Mouse (Mus musculus) forebrain, embryonic 13.5 days (tissue): ENCODE results near the gene Ccdc27. TPM values are rescaled to one million over a fixed set of nuclear protein-coding genes. Genes with fewer than 3 reads are reported as not detected.

Experiments
- ATAC-seq: fragments of 200-750 bp; cut with Nextera tagmentation; 2 replicates; pipeline ENCODE4 v1.8.0; 2017
- H3K27ac ChIP-seq: fragments of 300-500 bp; sonication (generic); 2 replicates; pipeline ENCODE4 v1.5.1; 2015; ENCODE audit warnings: inconsistent platforms, mild to moderate bottlenecking, moderate library complexity
- H3K27me3 ChIP-seq: fragments of 300-500 bp; sonication (generic); 2 replicates; pipeline ENCODE4 v1.6.1; 2015; ENCODE audit warnings: mild to moderate bottlenecking, inconsistent platforms
- H3K36me3 ChIP-seq: fragments of 300-500 bp; sonication (generic); 2 replicates; pipeline ENCODE4 v1.6.1; 2015; ENCODE audit warnings: mild to moderate bottlenecking, inconsistent platforms; ENCODE audit not compliant: poor library complexity, severe bottlenecking
- H3K4me1 ChIP-seq: fragments of 300-500 bp; sonication (generic); 2 replicates; pipeline ENCODE4 v1.6.1; 2015; ENCODE audit warnings: inconsistent platforms
- H3K4me2 ChIP-seq: fragments of 300-500 bp; sonication (generic); 2 replicates; pipeline ENCODE4 v1.6.1; 2015; ENCODE audit warnings: inconsistent platforms, mild to moderate bottlenecking, moderate library complexity
- H3K4me3 ChIP-seq: fragments of 300-500 bp; sonication (generic); 2 replicates; pipeline ENCODE4 v1.5.1; 2015; ENCODE audit warnings: mild to moderate bottlenecking, inconsistent platforms
- H3K9ac ChIP-seq: fragments of 300-500 bp; sonication (generic); 2 replicates; pipeline ENCODE4 v1.6.1; 2015; ENCODE audit warnings: mild to moderate bottlenecking, inconsistent platforms
- H3K9me3 ChIP-seq: fragments of 300-500 bp; sonication (generic); replicated peaks from 2 replicates; pipeline ENCODE4 v1.6.1; 2016; ENCODE audit warnings: inconsistent platforms
- WGBS: fragments of 180-500 bp; shearing (Covaris S2); methylation state at CpG from one replicate; pipeline ENCODE4 v1.1.7; 2015; 5-methylcytosine and 5-hydroxymethylcytosine counted together
- polyA plus RNA-seq: library from polyadenylated mRNA; unstranded; fragments of >200 nt; fragmentation: Nextera tagmentation; extraction: Ambion mirVana; gene quantifications from 2 replicates; pipeline ENCODE4 v1.2.1, GENCODE M21; 2015

The Ccdc27 gene
- polyA plus RNA-seq, 1 experiment from 2014 or later, result not detected

DNA sequence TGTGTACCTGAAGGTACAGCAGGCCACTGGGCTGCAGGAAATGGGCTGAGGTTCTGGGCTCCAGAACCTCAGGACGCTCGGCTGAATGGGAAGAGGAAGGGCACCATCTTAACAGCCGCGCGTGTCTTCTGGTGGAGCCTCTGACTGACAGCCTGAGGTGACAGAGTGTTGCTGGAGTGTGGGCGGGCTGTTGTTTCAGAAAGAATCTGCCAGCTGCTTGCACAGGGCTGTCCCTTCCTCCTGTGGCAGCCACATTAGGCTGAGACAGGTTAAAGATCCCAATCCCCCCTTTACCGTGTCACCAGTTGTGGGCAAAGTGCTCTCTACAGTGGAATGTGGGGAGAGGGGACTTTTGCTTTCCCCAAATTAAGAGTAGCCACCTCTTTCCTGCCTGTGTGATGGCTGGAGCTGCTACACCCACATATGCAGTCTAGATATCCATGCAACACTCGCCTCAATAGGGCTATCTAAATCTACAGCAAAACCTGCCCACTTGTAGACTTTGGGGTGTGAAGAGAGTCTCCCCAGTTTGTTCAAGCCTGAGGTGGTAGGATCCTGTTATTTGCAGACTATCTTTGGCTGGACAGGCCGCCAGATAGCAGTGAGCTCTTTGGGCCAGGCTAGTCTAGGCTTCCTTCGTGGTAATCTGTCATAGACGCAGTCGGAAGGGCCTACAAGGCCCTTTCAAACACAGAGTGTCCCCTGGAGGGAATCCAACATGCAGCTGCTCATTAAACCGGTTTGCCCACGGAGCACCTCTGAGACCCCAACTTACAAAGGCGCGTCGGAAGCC lies 17.6 kb downstream of the Ccdc27 start:
- peaks cover 34% of the 10 kb centered on the region for H3K27me3 ChIP-seq
- H3K27ac ChIP-seq, result no peak overlapping the region
- no peak overlapping the region for H3K4me3 ChIP-seq
- no peak for ATAC-seq
- no peaks in the 10 kb centered on the region for H3K9me3 ChIP-seq
- peaks cover 27% of the 10 kb centered on the region for H3K36me3 ChIP-seq
- WGBS, result 36% methylated on average over 17 of the region's 17 CpGs
- H3K4me1 ChIP-seq, result peaks cover 11% of the 10 kb centered on the region
- no peak overlapping the region for H3K4me2 ChIP-seq
- 0 out of 2 replicates have a peak overlapping the region, but pooled peaks have one; percentile 38 for H3K9ac ChIP-seq

DNA sequence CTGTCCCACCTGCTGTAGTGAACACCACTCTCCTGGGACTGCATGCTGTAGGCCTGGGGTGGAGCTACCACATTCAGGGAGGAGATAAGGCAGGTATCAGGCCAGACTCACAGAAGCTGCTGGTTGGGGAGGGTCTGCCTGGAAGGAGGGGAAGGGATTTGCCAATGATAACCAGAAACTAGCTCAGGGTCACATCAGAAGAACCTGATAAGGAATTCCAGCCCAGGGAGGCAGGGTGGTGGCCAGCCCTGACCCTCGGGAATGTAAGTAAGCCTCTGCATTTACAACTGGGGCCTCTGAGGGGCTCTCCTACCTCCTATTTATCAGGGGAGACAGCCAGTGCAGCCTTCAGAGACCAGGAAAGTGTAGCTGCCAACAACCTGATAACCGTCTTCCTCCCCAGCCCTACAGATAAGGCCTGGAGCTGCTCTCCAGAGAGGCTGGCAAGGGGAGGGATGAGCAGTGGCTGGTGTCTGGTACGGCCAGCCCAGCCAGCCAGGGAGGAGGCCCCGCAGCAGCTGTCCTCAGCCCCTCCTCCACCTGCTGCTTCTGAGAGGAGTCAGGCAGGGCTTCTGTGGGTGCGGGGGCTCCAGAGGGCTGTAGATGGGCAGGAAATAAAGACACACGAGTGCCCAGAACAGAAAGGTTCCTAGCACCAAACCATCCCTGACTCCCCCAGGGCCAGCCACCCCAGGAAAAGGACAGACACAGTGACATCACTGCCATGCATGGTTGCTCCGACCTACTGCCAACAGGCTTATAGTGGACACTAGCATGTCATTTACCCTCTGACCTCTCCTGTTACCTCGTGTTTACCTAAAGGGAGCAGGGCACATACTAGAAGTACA lies 18.5 kb downstream of the Ccdc27 start:
- Histone ChIP-seq H3K4me3 (no peak overlapping the region), H3K9ac (peak overlapping the region; percentile 18; the same call in 1 of the 2 replicates), H3K4me1 (peaks cover 11% of the 10 kb centered on the region), H3K27me3 (peaks cover 34% of the 10 kb centered on the region), H3K27ac (no peak overlapping the region), H3K9me3 (no peaks in the 10 kb centered on the region), H3K4me2 (no peak overlapping the region), H3K36me3 (peaks cover 36% of the 10 kb centered on the region)
- no peak for ATAC-seq
- WGBS, result 28% methylated on average over 8 of the region's 8 CpGs

DNA sequence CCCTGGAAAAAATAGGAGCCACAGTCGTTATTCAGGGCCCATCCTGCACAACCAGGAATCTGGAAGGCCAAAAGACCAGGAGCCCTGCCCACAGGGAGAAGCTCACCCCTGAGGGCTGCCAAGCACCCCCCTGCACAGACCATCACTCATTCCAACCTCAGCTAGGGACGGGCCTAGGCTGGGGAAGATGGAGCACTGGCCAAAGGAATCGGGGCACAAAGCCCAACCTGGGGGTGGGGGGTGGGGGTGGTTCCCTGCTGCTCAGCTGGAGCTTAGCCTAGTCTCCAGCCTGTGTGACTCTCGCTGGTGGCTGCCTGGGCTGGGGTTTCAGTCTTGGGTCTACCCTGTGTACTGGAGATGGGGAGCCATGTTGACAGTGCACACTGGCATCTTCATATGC lies 19.6 kb downstream of the Ccdc27 start:
- WGBS, result 46% methylated on average over 4 of the region's 4 CpGs
- H3K4me1 ChIP-seq, result peaks cover 11% of the 10 kb centered on the region
- peaks cover 34% of the 10 kb centered on the region for H3K27me3 ChIP-seq
- no peak overlapping the region for H3K4me3 ChIP-seq
- no peak overlapping the region for H3K4me2 ChIP-seq
- H3K36me3 ChIP-seq, result peaks cover 48% of the 10 kb centered on the region
- no peak overlapping the region for H3K27ac ChIP-seq
- no peak overlapping the region for H3K9ac ChIP-seq
- no peak for ATAC-seq
- no peaks in the 10 kb centered on the region for H3K9me3 ChIP-seq

DNA sequence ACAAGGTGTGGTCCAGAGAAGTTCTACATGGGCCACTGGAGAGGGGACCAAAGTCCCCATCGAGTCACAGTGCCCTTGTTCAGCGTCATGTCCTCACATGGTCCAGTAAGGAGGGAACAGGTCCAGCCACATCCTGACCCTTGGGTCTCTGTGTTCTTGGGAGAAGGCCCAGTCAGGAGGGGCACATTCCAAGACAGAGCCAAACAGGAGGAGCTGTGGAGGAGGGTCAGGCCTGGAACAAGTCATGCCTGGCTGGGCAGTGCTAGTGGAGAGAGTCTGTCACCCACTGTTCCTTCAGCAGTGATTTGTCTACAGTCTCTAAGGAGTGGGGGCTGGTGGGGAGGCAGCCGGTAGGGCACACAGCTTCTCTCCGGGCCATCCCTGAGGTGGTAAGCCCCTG lies 20.1 kb downstream of the Ccdc27 start:
- peaks cover 11% of the 10 kb centered on the region for H3K4me1 ChIP-seq
- no peak overlapping the region for H3K4me3 ChIP-seq
- H3K9me3 ChIP-seq, result no peaks in the 10 kb centered on the region
- peaks cover 34% of the 10 kb centered on the region for H3K27me3 ChIP-seq
- H3K36me3 ChIP-seq, result peaks cover 51% of the 10 kb centered on the region
- no peak for ATAC-seq
- no peak overlapping the region for H3K9ac ChIP-seq
- H3K27ac ChIP-seq, result no peak overlapping the region
- H3K4me2 ChIP-seq, result no peak overlapping the region
- WGBS, result 78% methylated on average over 4 of the region's 4 CpGs

DNA sequence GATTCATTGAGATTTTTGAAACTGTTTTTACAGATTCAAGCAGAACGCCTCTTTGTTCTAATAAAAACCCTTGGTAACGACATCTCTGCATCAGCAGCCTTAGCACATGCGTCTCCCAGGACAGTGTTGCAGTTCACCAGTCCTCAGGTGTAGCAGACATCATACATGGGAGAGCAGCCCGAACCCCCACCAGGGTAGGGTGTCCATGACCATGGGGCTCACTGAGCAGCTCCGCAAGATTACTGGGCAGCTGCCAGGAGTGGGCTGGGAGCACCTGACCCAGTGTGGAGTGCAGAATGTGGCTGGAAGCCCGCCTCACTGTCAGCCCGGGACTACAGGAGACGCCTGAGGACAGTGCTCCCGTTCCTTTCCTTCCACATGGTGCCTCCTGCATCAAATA lies 21.0 kb downstream of the Ccdc27 start:
- no peak for ATAC-seq
- Histone ChIP-seq H3K4me1 (peaks cover 11% of the 10 kb centered on the region), H3K27ac (no peak overlapping the region), H3K9ac (no peak overlapping the region), H3K36me3 (peaks cover 61% of the 10 kb centered on the region), H3K9me3 (no peaks in the 10 kb centered on the region), H3K27me3 (peaks cover 25% of the 10 kb centered on the region), H3K4me2 (no peak overlapping the region), H3K4me3 (no peak overlapping the region)
- WGBS, result 89% methylated on average over 9 of the region's 9 CpGs

DNA sequence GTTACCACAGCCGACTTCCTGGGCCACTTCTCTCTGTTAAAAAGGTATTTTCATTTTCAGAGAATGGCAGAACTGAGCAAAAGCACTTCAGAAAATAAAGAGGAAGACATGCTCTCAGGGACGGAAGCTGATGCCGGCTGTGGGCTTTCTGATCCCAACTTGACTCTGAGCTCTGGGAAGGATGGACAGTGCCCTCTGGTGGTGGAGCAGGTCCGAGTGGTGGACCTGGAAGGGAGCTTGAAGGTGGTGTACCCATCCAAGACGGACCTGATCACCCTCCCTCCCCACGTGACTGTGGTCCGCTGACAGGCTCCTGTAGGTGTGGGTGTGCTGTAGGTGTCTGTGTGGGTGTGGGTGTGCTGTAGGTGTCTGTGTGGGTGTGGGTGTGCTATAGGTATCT lies 22.9 kb downstream of the Ccdc27 start:
- no peak for ATAC-seq
- Histone ChIP-seq H3K4me1 (no peaks in the 10 kb centered on the region; the same call in 1 of the 2 replicates), H3K9me3 (no peaks in the 10 kb centered on the region), H3K27me3 (peaks cover 6% of the 10 kb centered on the region; the same call in 1 of the 2 replicates), H3K27ac (no peak overlapping the region), H3K4me2 (no peak overlapping the region), H3K4me3 (no peak overlapping the region), H3K9ac (no peak overlapping the region), H3K36me3 (peaks cover 80% of the 10 kb centered on the region)
- WGBS, result 72% methylated on average over 7 of the region's 7 CpGs

DNA sequence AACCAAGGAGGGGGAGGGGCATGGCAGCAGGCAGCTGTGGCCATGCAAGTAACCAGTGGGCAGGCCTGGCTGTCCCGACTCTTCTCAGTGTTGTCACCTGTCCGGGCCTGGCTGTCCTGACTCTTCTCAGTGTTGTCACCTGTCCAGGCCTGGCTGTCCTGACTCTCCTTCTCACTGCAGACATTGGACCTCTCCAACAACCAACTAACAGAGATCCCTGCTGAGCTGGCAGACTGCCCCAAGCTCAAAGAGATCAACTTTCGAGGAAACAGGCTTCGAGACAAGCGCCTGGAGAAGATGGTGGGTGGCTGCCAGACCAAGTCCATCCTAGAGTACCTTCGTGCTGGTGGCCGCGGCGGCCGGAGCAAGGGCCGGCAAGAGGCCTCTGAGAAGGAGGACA lies 27.0 kb downstream of the Ccdc27 start:
- Histone ChIP-seq H3K4me3 (no peak overlapping the region), H3K27me3 (no peaks in the 10 kb centered on the region), H3K9me3 (no peaks in the 10 kb centered on the region), H3K4me2 (no peak overlapping the region), H3K4me1 (peaks cover 26% of the 10 kb centered on the region), H3K36me3 (peaks cover 71% of the 10 kb centered on the region), H3K9ac (no peak overlapping the region), H3K27ac (no peak overlapping the region)
- 93% methylated on average over 6 of the region's 11 CpGs for WGBS
- no peak for ATAC-seq

DNA sequence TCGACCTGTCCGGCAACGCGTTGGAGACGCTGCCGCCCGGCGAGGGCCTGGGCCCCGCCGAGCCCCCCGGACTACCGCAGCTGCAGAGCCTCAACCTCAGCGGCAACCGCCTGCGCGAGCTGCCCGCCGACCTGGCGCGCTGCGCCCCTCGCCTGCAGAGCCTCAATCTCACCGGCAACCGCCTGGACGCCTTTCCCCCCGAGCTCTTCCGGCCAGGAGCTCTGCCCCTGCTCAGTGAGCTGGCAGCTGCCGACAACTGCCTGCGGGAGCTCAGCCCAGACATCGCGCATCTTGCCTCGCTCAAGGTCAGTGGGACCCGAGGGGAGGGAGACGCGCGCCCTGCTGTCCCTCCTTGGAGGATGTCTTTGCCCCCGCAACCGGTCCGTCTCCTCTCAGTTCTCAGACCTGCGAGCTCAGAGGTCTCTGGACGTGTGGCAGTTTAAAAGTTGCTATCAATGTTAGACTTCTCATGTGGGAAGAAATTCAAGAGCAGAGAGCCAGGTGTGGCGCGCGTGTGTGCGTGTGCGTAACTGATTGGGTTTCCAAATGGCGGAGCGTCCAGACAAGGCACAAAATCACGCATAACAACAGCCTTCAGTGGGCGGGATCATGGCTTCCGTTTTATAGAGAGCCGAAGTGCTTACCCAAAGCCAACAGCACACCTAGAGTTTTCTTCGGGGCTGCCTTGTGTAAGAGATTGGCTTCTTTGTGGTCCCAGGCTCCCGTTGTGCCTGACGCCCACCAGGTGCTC lies 30.2 kb downstream of the Ccdc27 start:
- Histone ChIP-seq H3K4me1 (peaks cover 26% of the 10 kb centered on the region), H3K4me3 (peak overlapping the region; percentile 100), H3K9ac (peak overlapping the region; percentile 97), H3K9me3 (no peaks in the 10 kb centered on the region), H3K36me3 (peaks cover 42% of the 10 kb centered on the region), H3K27me3 (no peaks in the 10 kb centered on the region), H3K4me2 (peak overlapping the region; percentile 100), H3K27ac (peak overlapping the region; percentile 57)
- ATAC-seq, result no peak
- WGBS, result 3% methylated on average over 55 of the region's 55 CpGs

DNA sequence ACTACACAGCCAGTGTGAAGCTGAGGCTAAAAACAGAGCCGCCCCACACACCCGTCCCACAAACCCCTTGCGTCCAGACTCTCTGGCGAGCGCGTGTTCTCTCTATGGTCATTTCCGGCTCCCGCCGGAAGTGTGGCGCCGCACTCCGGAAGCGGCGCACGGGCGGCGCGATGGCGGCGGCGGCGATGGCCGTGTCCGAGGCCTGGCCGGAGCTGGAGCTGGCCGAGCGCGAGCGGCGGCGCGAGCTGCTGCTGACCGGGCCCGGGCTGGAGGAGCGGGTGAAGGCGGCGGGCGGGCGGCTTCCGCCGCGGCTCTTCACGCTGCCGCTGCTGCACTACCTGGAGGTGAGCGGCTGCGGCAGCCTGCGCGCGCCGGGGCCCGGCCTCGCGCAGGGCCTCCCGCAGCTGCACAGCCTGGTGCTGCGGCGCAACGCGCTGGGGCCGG lies 30.8 kb downstream of the Ccdc27 start, which contains the start of gene Lrrc47:
Gene Lrrc47 (plus strand): TSS at position 86 of the 444 bp plus-strand sequence.
- Histone ChIP-seq H3K4me1 (peaks cover 26% of the 10 kb centered on the region), H3K4me3 (peak within 1 kb of the TSS; percentile 100), H3K36me3 (peaks cover 42% of the 10 kb centered on the region), H3K27me3 (no peaks in the 10 kb centered on the region), H3K4me2 (peak within 1 kb of the TSS; percentile 100), H3K27ac (peak within 1 kb of the TSS; percentile 57), H3K9me3 (no peaks in the 10 kb centered on the region), H3K9ac (peak within 1 kb of the TSS; percentile 97)
- under 1% methylated on average over 53 of the region's 59 CpGs for WGBS
- ATAC-seq, result peak; percentile 95

DNA sequence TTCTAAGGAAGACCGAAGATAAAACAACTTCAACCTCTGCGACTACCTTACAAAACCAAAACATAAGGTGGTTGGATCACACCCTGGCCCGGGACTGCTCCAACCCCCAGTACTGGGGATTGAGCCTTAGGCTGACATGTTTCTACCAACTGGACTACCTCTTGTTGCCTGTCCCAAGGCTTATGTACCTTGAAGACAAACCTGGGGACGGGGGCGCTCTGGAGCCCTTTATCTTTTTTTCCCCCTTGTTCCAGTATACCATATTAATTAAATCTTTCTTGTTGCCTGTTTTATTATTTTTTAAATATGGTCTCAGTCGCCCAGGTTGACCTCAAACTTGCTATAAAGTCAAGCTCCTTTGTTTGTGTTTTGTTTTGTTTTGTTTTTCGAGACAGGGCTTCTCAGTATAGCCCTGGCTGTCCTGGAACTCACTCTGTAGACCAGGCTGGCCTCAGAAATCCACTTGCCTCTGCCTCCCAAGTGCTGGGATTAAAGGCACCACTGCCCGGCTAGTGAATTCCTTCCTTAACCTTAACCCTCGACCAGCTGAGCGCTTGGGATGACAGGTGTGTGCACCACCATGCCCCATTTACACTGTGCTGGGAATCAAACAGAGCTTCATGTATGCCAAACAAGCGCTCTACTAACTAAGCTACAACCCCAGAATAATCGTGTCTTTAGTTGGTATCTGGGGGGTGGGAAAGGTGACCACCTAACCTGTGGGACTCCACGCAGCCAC lies 31.4 kb downstream of the Ccdc27 start:
- Histone ChIP-seq H3K4me1 (peaks cover 26% of the 10 kb centered on the region), H3K9ac (peak overlapping the region; percentile 97), H3K4me2 (peak overlapping the region; percentile 100), H3K9me3 (no peaks in the 10 kb centered on the region), H3K36me3 (peaks cover 42% of the 10 kb centered on the region), H3K4me3 (peak overlapping the region; percentile 100), H3K27ac (0 out of 2 replicates have a peak overlapping the region, but pooled peaks have one; percentile 42), H3K27me3 (no peaks in the 10 kb centered on the region)
- no peak; the same call in 1 of the 2 replicates for ATAC-seq
- WGBS, result 30% methylated on average over 13 of the region's 13 CpGs

DNA sequence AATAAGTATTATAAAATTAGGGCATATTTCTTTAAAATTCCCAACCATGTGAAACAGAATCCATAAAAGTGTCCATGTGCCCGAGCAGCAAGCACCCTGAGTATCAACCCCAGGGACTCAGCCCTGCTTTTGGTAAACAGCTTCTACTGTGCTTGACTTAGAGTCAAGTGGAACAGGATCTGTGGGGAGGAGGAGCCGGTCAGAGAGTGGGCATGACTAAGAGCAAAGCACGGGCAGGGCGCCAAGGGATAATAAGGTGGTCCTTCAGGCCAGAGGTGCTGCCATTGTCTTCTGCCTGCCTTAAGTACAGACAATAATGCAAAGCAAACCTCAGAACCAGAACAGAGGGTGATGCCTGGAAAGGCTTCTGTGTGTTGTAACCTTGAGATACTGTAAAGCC lies 34.7 kb downstream of the Ccdc27 start:
- Histone ChIP-seq H3K4me2 (no peak overlapping the region), H3K9me3 (no peaks in the 10 kb centered on the region), H3K27me3 (no peaks in the 10 kb centered on the region)

More for the DNA sequence above, 34.7 kb downstream of the Ccdc27 start:
- WGBS, result 76% methylated on average over 4 of the region's 4 CpGs
- no peak overlapping the region for H3K9ac ChIP-seq
- no peak for ATAC-seq
- H3K36me3 ChIP-seq, result peaks cover 47% of the 10 kb centered on the region
- H3K27ac ChIP-seq, result no peak overlapping the region
- no peak overlapping the region for H3K4me3 ChIP-seq
- H3K4me1 ChIP-seq, result peaks cover 12% of the 10 kb centered on the region
